Mouse (Mus musculus): ENCODE measurements around the gene Ddr1.

GRCm38 (mm10) chr17:35742948-35743347 lies 38.5 kb upstream of the Ddr1 start:
- TF ChIP-seq USF1 (IDR thresholded peaks at IDR 0.05; ENCODE audit: low read depth) = no peak
- no peak for TF ChIP-seq CTCF (IDR thresholded peaks at IDR 0.05; ENCODE audit: control insufficient read depth, insufficient read depth, insufficient read length)
- TF ChIP-seq MAX (IDR thresholded peaks at IDR 0.05) = no peak
- TF ChIP-seq MYOD1 (IDR thresholded peaks at IDR 0.05; ENCODE audit: control insufficient read depth, insufficient read length, low read depth) = no peak
- no peak for TF ChIP-seq MYOG (IDR thresholded peaks at IDR 0.05; ENCODE audit: control insufficient read depth, extremely low read depth, insufficient read length)
- no peak for TF ChIP-seq CEBPB (IDR thresholded peaks at IDR 0.05; ENCODE audit: low read depth)

Data from C2C12 (cell line).